Mouse (Mus musculus) gastrocnemius, postnatal 14 days (tissue): ENCODE measurements around the gene Gm17402. TPM values are rescaled to one million over a fixed set of nuclear protein-coding genes. Genes with fewer than 3 reads are reported as not detected.

Experiments used
- total RNA-seq, 2 experiments: library from RNA; stranded (reverse); gene quantifications; 2 replicates each; pipeline ENCODE4 v1.2.3; 2021

Gm17402 gene
- total RNA-seq, 2 experiments from 2014 or later = not detected

Other genes with a start within 250 kb of the Gm17402 start
- gene Mlf1, start 1.1 kb downstream of the Gm17402 start, total RNA-seq = 100 to 1,000 TPM; 427 to 489 TPM
- 10 to 100 TPM; 86.4 to 91.9 TPM for gene Gfm1, start 54.9 kb upstream of the Gm17402 start, total RNA-seq
- gene Lxn, start 88.8 kb upstream of the Gm17402 start, total RNA-seq = 1 to 10 TPM; 8.2 to 9.9 TPM
- 1 to 10 TPM; 1.5 to 2.5 TPM for gene Rarres1, start 140.4 kb upstream of the Gm17402 start, total RNA-seq
- gene Mfsd1, start 207.6 kb upstream of the Gm17402 start, total RNA-seq = 10 to 100 TPM; 19.2 to 22.5 TPM